Mouse (Mus musculus): ENCODE results near the gene Hoxc6. TPM values are rescaled to one million over a fixed set of nuclear protein-coding genes. Genes with fewer than 3 reads are reported as not detected.

Hoxc6 gene
- polyA plus RNA-seq, 1 experiment from 2014 or later: 0.26 TPM

GRCm38 (mm10) chr15:102962492-102962891, 35.6 kb upstream of the Hoxc6 start:
- Histone ChIP-seq H3K4me1 (0 out of 2 replicates have a peak, but pooled peaks cover 5% of the 10 kb centered on the region), H3K36me3 (no peaks in the 10 kb centered on the region), H3K27me3 (peaks cover 98% of the 10 kb centered on the region), H3K4me2 (no peak overlapping the region), H3K27ac (no peak overlapping the region), H3K9ac (no peak overlapping the region), H3K4me3 (no peak overlapping the region), H3K9me3 (no peaks in the 10 kb centered on the region)
- no peak for ATAC-seq (ENCODE audit: borderline replicate concordance, extremely low read depth, low FRiP score, low TSS enrichment)
- 1% methylated on average over 13 of the region's 13 CpGs for WGBS

DNA sequence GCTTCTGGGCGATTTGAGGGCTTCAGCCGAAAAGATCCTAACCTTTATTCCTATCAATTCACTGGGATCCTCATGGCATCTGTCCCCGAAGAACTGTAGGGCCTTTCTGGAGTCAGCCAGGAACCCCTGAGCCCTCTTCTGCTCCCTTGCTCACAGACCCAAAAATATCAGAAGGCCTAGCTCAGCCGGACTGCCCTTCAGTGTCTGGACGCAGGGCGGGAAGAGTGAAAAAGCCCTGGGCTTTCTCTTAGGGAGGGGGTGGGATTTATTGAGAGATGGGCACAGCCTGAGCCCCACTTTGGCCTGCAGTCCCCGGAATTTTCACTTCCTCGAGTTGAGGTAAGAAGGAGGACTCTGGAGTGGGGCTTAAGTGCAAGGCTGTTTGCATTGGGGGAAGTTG, 34.8 kb upstream of the Hoxc6 start:
- Histone ChIP-seq H3K36me3 (no peaks in the 10 kb centered on the region), H3K9me3 (no peaks in the 10 kb centered on the region), H3K4me1 (0 out of 2 replicates have a peak, but pooled peaks cover 5% of the 10 kb centered on the region), H3K4me3 (no peak overlapping the region), H3K27me3 (peaks cover 97% of the 10 kb centered on the region), H3K27ac (no peak overlapping the region), H3K4me2 (no peak overlapping the region), H3K9ac (no peak overlapping the region)
- 2% methylated on average over 8 of the region's 8 CpGs for WGBS
- ATAC-seq (ENCODE audit: borderline replicate concordance, extremely low read depth, low FRiP score, low TSS enrichment): no peak

DNA sequence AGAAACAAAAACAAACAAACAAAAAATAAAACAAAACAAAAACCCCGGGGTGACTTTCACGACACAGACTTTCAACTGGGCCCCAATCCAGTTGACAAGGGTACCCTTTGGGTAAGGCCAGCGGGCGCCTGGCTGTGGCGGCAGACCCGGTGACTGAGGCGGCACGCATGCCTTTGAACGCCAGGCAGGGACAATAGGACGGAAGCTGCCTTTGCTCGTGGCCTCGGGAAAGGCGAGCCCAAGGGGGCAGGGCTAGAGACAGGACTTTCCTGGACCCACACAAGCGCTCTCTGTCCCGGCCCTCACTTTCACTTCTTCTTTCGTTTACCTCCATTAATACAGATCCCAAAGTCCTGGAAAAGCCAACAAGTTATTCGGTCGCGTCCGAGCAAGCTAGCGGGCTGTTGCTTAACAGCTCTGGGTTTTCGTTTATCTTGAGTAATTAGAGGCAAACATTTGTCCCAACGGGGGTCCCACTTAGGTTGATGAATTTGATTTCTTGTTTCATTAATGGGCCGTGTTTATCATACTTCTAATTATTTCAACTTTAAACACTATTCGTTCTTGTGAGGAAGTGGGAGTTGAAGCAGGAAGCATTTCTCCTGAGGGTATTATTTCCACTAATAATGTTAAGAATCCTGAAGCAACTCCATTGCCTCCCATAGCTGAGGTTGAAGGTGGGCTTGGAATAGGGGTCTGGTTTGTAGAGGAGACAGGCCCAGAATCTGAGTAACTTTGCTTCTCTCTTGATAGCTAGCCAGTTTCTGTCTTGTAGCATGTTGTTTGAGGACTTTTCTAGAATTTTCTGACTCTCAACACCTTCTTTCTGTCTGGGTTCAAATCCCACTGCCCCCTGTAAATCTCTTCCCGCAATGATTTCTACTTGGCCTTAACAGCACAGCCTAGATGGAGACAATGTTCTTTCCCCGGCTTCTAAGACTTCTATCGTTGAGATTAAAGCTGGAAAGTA, 34.1 kb upstream of the Hoxc6 start:
- H3K4me3 ChIP-seq: no peak overlapping the region
- H3K4me1 ChIP-seq: 0 out of 2 replicates have a peak, but pooled peaks cover 5% of the 10 kb centered on the region
- WGBS: 2% methylated on average over 28 of the region's 28 CpGs
- no peak for ATAC-seq (ENCODE audit: borderline replicate concordance, extremely low read depth, low FRiP score, low TSS enrichment)
- peaks cover 97% of the 10 kb centered on the region for H3K27me3 ChIP-seq
- H3K9ac ChIP-seq: no peak overlapping the region
- no peak overlapping the region for H3K4me2 ChIP-seq
- H3K9me3 ChIP-seq: no peaks in the 10 kb centered on the region
- no peaks in the 10 kb centered on the region for H3K36me3 ChIP-seq
- H3K27ac ChIP-seq: no peak overlapping the region

GRCm38 (mm10) chr15:102965003-102965891, 32.8 kb upstream of the Hoxc6 start:
- no peak overlapping the region for H3K4me3 ChIP-seq
- no peak overlapping the region for H3K27ac ChIP-seq
- peaks cover 97% of the 10 kb centered on the region for H3K27me3 ChIP-seq
- H3K4me2 ChIP-seq: no peak overlapping the region
- no peaks in the 10 kb centered on the region for H3K9me3 ChIP-seq
- H3K36me3 ChIP-seq: no peaks in the 10 kb centered on the region
- no peak for ATAC-seq (ENCODE audit: borderline replicate concordance, extremely low read depth, low FRiP score, low TSS enrichment)
- H3K9ac ChIP-seq: no peak overlapping the region
- 0 out of 2 replicates have a peak, but pooled peaks cover 5% of the 10 kb centered on the region for H3K4me1 ChIP-seq
- WGBS: 4% methylated on average over 26 of the region's 26 CpGs

- H3K9ac ChIP-seq: no peak overlapping the region
- H3K4me2 ChIP-seq: peak overlapping the region; percentile 12; the same call in 1 of the 2 replicates
- peak; percentile 59; the same call in 1 of the 2 replicates for ATAC-seq (ENCODE audit: borderline replicate concordance, extremely low read depth, low FRiP score, low TSS enrichment)
These were observed 31.9 kb upstream of the Hoxc6 start for GRCm38 (mm10) chr15:102965892-102966775.

DNA sequence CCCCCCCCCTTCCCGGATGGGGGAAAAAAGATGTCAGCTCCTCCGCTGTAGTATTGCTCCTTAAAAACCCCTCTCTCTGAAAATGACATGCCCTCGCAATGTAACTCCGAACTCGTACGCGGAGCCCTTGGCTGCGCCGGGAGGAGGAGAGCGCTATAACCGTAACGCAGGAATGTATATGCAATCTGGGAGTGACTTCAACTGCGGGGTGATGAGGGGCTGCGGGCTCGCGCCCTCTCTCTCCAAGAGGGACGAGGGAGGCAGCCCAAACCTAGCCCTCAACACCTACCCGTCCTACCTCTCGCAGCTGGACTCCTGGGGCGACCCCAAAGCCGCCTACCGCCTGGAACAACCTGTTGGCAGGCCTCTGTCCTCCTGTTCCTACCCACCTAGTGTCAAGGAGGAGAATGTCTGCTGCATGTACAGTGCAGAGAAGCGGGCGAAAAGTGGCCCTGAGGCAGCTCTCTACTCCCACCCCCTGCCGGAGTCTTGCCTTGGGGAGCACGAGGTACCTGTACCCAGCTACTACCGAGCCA, 31.2 kb upstream of the Hoxc6 start, which contains the start of gene Hoxc10:
TSS of gene Hoxc10 (plus strand) at position 21 of the 536 bp plus-strand sequence.
- Histone ChIP-seq H3K27me3 (peaks cover 97% of the 10 kb centered on the region), H3K27ac (no peak within 1 kb of the TSS), H3K4me3 (0 out of 2 replicates have a peak within 1 kb of the TSS, but pooled peaks have one; percentile 9), H3K4me2 (peak within 1 kb of the TSS; percentile 12; the same call in 1 of the 2 replicates), H3K36me3 (no peaks in the 10 kb centered on the region), H3K4me1 (0 out of 2 replicates have a peak, but pooled peaks cover 5% of the 10 kb centered on the region), H3K9ac (no peak within 1 kb of the TSS), H3K9me3 (no peaks in the 10 kb centered on the region)
- WGBS: 2% methylated on average over 27 of the region's 27 CpGs
- ATAC-seq (ENCODE audit: borderline replicate concordance, extremely low read depth, low FRiP score, low TSS enrichment): no peak

More at GRCm38 (mm10) chr15:102965892-102966775, 31.9 kb upstream of the Hoxc6 start:
- 0 out of 2 replicates have a peak overlapping the region, but pooled peaks have one; percentile 9 for H3K4me3 ChIP-seq
- WGBS: 4% methylated on average over 30 of the region's 30 CpGs
- H3K27ac ChIP-seq: no peak overlapping the region
- no peaks in the 10 kb centered on the region for H3K9me3 ChIP-seq
- H3K27me3 ChIP-seq: peaks cover 97% of the 10 kb centered on the region
- 0 out of 2 replicates have a peak, but pooled peaks cover 5% of the 10 kb centered on the region for H3K4me1 ChIP-seq
- no peaks in the 10 kb centered on the region for H3K36me3 ChIP-seq

GRCm38 (mm10) chr15:102967312-102967510, 30.8 kb upstream of the Hoxc6 start, which contains the start of gene Hoxc5:
Gene Hoxc5, plus strand, starts transcription at chr15:102967443.
- Histone ChIP-seq H3K27ac (no peak within 1 kb of the TSS), H3K9ac (no peak within 1 kb of the TSS), H3K9me3 (no peaks in the 10 kb centered on the region), H3K4me2 (peak within 1 kb of the TSS; percentile 12; the same call in 1 of the 2 replicates), H3K4me1 (0 out of 2 replicates have a peak, but pooled peaks cover 5% of the 10 kb centered on the region), H3K4me3 (0 out of 2 replicates have a peak within 1 kb of the TSS, but pooled peaks have one; percentile 9), H3K36me3 (no peaks in the 10 kb centered on the region), H3K27me3 (peaks cover 99% of the 10 kb centered on the region)
- no peak for ATAC-seq (ENCODE audit: borderline replicate concordance, extremely low read depth, low FRiP score, low TSS enrichment)
- WGBS: 5% methylated on average over 12 of the region's 12 CpGs

DNA sequence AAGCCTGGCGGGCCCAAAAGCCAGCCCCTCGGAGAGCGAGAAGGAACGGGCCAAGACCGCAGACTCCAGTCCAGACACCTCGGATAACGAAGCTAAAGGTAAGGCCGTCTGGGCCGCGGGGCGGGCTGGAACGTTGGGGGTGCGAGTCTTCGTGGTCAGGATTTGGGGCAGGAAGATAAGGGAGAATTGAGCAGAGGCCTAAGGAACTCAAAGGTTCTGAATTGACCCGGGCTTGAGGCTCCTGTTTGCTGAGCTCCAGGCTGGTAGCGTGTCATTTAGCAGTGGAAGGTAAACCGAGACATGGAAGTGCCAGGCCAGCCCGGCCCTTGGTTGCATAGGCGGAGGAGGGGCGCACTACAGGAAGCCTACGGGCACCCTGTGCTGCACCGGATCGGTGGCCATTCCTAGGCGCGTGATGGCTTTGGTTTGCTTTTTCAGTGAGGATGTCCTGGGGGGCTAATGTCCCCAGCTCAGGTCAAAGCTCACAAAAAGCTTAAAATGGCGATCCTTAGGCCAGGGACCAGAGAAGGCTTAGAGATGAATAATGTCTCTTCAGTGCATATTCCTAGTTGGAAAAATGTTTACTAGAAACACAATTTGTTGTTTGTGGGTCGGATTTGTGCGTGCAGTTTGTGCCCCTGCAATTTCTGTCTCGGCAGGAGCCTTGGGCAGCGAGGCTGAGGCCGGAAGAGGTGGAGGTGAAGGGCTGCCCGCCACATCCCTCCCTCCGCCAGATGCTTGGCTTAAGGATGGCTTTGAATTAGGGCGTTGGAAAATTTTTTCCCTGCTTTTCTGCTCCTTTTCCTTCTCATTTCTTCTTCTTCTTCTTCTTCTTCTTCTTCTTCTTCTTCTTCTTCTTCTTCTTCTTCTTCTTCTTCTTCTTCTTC, 30.3 kb upstream of the Hoxc6 start:
- Histone ChIP-seq H3K9me3 (no peaks in the 10 kb centered on the region), H3K9ac (no peak overlapping the region), H3K27me3 (peaks cover 99% of the 10 kb centered on the region), H3K36me3 (no peaks in the 10 kb centered on the region), H3K4me2 (no peak overlapping the region), H3K4me3 (no peak overlapping the region), H3K27ac (no peak overlapping the region), H3K4me1 (0 out of 2 replicates have a peak, but pooled peaks cover 5% of the 10 kb centered on the region)
- WGBS: 3% methylated on average over 34 of the region's 34 CpGs
- no peak for ATAC-seq (ENCODE audit: borderline replicate concordance, extremely low read depth, low FRiP score, low TSS enrichment)

DNA sequence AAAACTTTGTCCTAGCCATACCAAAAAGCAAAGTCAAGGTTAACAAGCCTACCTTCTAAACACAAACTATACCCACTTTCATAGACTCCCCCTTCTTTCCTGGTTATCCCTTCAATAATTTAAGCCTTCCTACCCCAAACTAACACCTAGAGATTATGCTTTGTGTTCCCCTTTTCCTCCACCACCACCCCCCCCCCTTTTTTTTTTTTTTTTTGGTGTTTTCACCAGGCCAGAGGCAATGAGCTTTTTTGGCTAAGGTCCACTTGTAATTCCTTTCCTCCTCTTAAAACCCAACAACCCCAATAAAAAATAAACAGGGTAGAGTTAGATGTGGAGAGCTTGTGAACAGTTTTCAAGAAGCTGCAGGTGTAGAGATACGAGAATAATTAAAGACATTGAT, 28.8 kb upstream of the Hoxc6 start:
- ATAC-seq (ENCODE audit: borderline replicate concordance, extremely low read depth, low FRiP score, low TSS enrichment): no peak
- no peak overlapping the region for H3K27ac ChIP-seq
- H3K4me3 ChIP-seq: no peak overlapping the region
- WGBS: 39% methylated on average over 1 of the region's 1 CpGs
- 0 out of 2 replicates have a peak, but pooled peaks cover 5% of the 10 kb centered on the region for H3K4me1 ChIP-seq
- H3K9ac ChIP-seq: no peak overlapping the region
- H3K27me3 ChIP-seq: peaks cover 99% of the 10 kb centered on the region
- H3K9me3 ChIP-seq: no peaks in the 10 kb centered on the region
- no peaks in the 10 kb centered on the region for H3K36me3 ChIP-seq
- H3K4me2 ChIP-seq: no peak overlapping the region

GRCm38 (mm10) chr15:102970740-102971139, 27.3 kb upstream of the Hoxc6 start:
- no peak for ATAC-seq (ENCODE audit: borderline replicate concordance, extremely low read depth, low FRiP score, low TSS enrichment)
- Histone ChIP-seq H3K27ac (no peak overlapping the region), H3K9ac (no peak overlapping the region), H3K9me3 (no peaks in the 10 kb centered on the region), H3K4me2 (no peak overlapping the region), H3K36me3 (no peaks in the 10 kb centered on the region), H3K4me3 (no peak overlapping the region), H3K27me3 (peaks cover 99% of the 10 kb centered on the region), H3K4me1 (0 out of 2 replicates have a peak, but pooled peaks cover 5% of the 10 kb centered on the region)
- 3% methylated on average over 12 of the region's 12 CpGs for WGBS
